Mouse (Mus musculus): ENCODE data around the gene Icam5.

GRCm38 (mm10) chr9:21067006-21067684 is 35.3 kb downstream of the Icam5 start, which contains the start of gene Zglp1:
- no peak for TF ChIP-seq ZC3H11A (IDR thresholded peaks at IDR 0.05; ENCODE audit: borderline replicate concordance, low read depth, low read length)
- no peak for TF ChIP-seq MAFK (IDR thresholded peaks at IDR 0.05; ENCODE audit: insufficient read depth, low read depth, low read length)
- no peak for TF ChIP-seq ZNF384 (IDR thresholded peaks at IDR 0.05; ENCODE audit: low read depth, low read length)
- TF ChIP-seq HCFC1 (IDR thresholded peaks at IDR 0.05; ENCODE audit: borderline replicate concordance, insufficient read depth, low read length), result no peak
